Mouse (Mus musculus) myocyte (in vitro differentiated cells): ENCODE measurements around the gene Pan2.

Source experiments
- E2F4 ChIP-seq: IDR thresholded peaks from one replicate; pipeline ENCODE4 v1.6.1; 2011; ENCODE audit warnings: mild to moderate bottlenecking, control low read depth, moderate library complexity; ENCODE audit not compliant: insufficient read depth
- MAX ChIP-seq: IDR thresholded peaks from one replicate; pipeline ENCODE4 v1.6.1; 2011; ENCODE audit warnings: low read depth, mild to moderate bottlenecking, control low read depth
- MYOD1 ChIP-seq, 3 experiments: IDR thresholded peaks; one replicate each; pipeline ENCODE4 v1.6.1; 2011; ENCODE audit warnings: control low read depth in 2 of 3, low read depth in 2 of 3, mild to moderate bottlenecking in 2 of 3, moderate library complexity in 1 of 3; ENCODE audit not compliant: insufficient read length in 2 of 3, control insufficient read depth in 1 of 3
- MYOG ChIP-seq, 3 experiments: IDR thresholded peaks; one replicate each; pipeline ENCODE4 v1.6.1; 2011; ENCODE audit warnings: control low read depth in 2 of 3, low read depth in 2 of 3, mild to moderate bottlenecking in 2 of 3; ENCODE audit not compliant: insufficient read length in 2 of 3, control insufficient read depth in 1 of 3, insufficient read depth in 1 of 3
- POLR2A ChIP-seq: IDR thresholded peaks from one replicate; pipeline ENCODE4 v1.6.1; 2011; ENCODE audit warnings: low read depth, mild to moderate bottlenecking, control low read depth, moderate library complexity; ENCODE audit not compliant: insufficient read length
- POLR2AphosphoS2 ChIP-seq: IDR thresholded peaks from one replicate; pipeline ENCODE4 v1.6.1; 2011; ENCODE audit warnings: low read depth, control low read depth; ENCODE audit not compliant: insufficient read length
- SRF ChIP-seq: IDR thresholded peaks from one replicate; pipeline ENCODE4 v1.6.1; 2011; ENCODE audit warnings: low read depth; ENCODE audit not compliant: control insufficient read depth, insufficient read length
- USF1 ChIP-seq: IDR thresholded peaks from one replicate; pipeline ENCODE4 v1.6.1; 2011; ENCODE audit warnings: low read depth, mild to moderate bottlenecking, control low read depth, moderate library complexity

- TF ChIP-seq MYOD1 (IDR thresholded peaks at IDR 0.05; ENCODE audit: control insufficient read depth in 1 of 3, insufficient read length in 2 of 3, low read depth in 2 of 3) (no peak), POLR2A (no peak), E2F4 (no peak), USF1 (no peak), POLR2AphosphoS2 (no peak), MYOG (IDR thresholded peaks at IDR 0.05; ENCODE audit: control insufficient read depth in 1 of 3, insufficient read depth in 1 of 3, insufficient read length in 2 of 3, low read depth in 2 of 3) (no peak), MAX (no peak), SRF (no peak)
Measured at GRCm38 (mm10) chr10:128335582-128335981, 32.4 kb downstream of the Pan2 start.
